Mouse (Mus musculus) right cerebral cortex, postnatal 10 days (tissue): ENCODE measurements at regions not wholly inside any gene's neighbourhood (a gene's known extent, or its start where the extent isn't known, plus 50 kb on each side); places are given as distances from the start of the nearest gene placed in this dataset.

Experiments used
- DNase-seq, 2 experiments: peaks; one replicate each; pipeline ENCODE4 v3.0.0; 2021; ENCODE audit warnings: low spot score in 2 of 2

DNA sequence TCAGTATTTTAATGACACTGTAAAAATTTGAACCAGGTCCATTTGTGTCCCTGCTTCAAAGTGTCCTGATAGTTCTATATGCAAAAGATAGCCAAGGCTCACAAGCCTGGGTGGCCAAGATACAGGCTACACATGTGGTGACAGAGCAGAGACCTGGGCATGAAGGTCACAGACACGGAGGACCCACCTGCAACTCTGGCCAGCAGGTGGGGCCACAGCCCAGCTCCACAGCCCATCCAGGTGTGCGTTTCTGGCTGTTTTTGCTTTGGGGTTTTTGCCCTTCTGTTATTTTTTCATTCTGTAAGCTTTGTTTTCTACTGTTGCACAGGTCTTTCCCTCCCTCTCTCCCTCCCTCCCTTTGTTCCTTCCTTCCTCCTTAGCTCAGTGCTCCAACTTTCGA, 399.4 kb upstream of the Rora start:
- DNase-seq: no peak

DNA sequence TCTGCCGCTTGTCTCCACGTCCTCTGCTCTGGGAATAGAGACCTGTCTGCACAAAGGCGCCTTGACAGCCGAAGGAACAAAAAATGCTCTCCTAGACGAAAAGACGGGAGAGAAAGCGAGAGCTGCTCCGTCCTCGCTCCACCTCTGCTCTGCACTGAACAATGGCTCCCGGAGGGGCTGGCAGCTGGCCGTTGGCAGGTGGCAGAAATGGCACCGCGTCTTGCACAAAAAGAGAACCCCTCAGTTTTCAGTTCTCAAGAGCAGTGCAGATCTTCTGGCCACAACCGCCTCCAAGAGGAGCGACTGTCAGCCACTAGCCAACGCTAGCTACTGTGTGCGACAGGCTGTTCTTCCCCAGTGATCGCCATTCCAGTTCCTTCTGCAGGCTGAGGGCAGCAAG, 385.0 kb upstream of the Rora start:
- peak; percentile 30 to 36 for DNase-seq

DNA sequence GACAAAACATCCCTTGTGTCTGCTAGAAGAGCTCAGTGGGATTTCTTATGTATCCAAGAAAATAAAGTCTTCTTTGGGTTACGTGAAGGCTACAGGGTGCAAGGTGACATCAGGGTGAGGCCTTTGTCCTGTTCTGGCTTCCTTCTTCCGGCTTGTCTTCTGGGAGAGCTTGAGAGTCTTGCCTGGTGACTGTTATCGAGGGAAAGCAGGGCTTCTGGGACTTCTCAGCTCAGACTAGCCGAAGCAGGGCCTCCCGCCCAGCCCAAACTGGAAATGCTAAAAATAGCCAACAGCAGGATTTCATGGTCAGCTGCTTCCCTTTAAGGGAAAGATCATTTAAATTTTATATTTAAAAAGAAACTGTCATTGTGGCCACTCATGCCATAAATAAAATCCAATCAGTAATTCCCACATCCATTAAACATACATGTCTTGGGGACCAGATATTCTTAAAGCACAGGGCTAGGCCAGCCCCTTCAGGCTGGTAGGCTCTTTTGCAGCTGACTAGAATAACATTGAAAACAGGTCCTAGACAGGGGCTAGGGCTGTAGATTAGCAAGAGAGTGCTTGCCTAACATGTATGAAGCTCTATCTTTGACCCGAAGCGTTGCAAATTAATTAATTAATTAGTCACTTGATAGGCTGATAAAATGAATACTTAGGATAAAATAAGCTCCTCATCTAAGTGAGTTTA, 351.2 kb upstream of the Rora start:
- peak; percentile 30 to 38 for DNase-seq

DNA sequence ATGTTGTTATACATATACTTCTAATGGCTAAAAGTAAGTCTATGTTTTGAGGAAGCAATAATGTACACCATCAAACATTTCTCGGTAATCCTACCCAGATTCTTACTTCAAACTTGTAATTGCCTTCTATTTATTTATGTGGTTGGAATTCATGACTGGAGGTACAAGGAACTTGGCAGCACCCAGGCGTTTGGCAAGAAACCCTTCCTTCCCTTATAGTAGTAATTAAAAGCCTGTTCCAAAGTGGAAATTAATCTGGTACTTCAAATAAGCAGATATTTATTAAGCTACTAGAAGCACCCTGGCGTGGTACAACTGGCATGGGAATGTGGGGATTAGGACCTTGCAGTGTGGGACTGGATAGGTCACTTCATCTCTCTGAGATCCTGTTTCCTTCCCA, 322.9 kb upstream of the Rora start:
- peak in 1 of 2 experiments; percentile 30 for DNase-seq

DNA sequence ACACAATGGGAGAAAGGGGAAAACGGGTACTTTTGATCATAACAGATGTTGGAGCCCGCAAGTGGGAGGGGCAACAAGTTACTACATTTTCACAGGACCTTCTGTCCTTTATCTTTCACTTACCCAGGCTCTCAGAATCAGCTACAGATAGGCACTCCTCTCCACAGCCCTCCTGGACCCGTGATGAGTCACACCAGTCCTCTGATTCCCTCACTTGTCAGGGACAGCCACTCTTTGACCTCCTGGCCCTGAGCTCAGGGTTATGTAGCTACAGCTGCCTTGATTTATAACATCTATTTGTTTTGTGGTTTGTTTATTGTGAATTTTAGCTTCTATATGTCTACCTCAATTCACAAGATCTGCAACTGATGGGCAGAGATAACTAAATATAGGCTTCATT, 312.7 kb upstream of the Rora start:
- DNase-seq: no peak

DNA sequence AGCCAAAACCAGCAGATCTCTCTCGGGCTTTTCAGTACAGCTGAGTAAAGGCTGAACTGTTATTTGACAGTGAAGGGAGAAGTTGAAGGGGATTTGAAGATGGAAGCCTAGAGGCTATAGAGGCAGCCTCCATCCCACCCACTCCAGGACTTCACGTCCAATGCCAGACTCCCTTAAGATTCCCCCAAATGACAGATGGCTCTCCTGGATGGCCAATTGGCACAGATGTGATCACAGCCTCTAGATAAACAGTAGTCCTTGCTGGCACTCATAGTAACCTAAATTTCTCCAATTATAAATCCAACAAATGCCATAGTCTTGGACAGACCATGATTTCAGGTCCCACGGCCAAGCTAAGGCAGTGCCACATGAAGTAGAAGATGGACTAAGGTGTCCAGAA, 312.1 kb upstream of the Rora start:
- no peak for DNase-seq

DNA sequence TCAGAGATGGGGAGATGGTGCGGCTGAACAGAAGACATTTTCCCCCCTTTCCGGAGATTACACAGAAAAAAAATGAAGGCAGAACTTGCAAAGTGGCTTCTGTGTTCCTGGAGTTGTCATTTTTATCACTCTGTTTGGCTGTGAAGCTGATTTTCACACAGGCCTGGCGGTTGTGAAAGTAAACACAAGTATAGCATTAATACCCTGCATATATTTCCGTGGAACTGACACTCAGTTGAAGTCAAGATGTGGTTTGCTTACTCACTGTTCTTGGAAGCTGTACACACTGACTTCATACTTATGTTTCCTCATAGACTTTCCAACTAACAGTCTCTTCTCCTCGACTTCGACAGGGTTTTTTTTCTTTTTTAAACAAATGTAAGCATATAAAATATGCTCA, 306.2 kb upstream of the Rora start:
- peak; percentile 26 to 53 for DNase-seq

DNA sequence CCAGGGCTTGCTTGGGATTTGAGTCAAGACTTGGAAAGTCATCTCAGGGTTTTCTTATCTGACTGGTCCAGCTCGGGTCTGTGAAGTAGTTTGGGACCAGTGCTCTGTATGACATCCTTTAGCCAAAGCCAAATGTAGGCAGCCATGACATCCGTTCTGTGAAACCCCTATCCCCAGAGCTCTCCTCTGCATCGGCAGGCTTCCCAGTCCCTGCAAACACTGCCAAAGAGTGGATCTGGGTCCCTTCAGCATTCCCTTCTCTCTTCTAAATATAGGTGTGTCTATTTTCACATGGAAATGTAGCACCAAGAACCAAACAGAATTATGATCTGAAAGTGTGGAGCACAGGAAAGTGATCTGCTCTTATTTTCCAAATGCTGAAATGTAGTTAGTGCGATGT, 302.1 kb upstream of the Rora start:
- peak; percentile 34 to 36 for DNase-seq

DNA sequence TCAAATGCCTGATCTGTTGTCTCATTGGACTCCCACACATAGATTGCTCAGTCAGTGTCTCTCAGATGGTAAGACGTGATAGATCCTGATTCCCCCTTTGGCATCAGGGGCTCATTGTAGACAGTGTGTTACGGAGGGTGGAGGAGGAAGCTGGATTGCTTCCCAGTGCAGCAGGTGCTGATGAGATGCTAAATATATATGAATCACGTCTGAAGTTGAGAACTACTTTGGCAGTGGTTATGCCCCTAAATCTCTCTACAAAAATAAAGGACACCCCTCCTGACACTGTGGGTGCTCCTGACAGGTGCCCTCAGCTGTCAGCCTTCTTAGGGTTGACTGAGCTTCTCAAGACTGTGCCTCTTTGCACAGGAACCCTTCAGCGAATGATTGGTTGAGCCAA, 299.1 kb upstream of the Rora start:
- peak; percentile 39 to 53 for DNase-seq

DNA sequence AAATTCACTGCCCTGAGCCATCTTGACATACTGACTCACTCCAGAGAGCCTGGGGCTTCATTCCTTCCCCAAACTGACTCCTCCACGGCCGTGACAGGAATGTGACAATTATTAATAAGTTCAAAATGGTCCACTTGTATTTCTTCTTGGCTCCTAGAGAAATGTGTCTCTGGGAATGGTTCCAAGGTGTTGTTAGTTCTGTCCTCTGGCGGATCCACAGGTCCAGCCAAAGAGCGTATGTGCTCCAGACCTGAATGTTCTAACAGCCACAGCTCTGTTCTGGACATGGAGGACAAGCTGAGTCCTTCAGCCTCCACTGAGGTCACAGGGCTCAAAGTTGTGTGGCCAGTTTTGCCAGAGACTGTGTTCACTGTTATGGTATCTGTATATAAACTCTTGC, 297.5 kb upstream of the Rora start:
- DNase-seq: no peak

DNA sequence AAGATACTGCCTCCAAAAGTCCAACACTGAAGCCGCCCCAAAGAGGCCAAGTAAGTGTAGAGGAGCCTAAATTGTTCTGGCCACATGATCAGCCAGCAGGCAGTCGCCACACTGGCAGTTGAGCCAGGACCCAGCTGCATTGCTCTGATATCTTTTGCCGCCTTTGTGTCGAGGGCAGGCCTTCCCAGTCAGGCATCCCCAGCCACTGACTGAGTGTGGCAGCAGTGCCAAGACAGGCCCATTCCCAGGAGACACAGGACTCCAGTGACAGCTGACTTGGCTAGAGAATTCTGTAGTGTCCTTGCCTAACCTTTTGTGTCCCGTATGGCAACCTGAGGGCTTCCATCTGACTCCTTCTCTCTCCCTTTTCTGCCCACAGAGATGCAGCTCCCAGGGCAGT, 296.4 kb upstream of the Rora start:
- DNase-seq: peak; percentile 57 to 62

DNA sequence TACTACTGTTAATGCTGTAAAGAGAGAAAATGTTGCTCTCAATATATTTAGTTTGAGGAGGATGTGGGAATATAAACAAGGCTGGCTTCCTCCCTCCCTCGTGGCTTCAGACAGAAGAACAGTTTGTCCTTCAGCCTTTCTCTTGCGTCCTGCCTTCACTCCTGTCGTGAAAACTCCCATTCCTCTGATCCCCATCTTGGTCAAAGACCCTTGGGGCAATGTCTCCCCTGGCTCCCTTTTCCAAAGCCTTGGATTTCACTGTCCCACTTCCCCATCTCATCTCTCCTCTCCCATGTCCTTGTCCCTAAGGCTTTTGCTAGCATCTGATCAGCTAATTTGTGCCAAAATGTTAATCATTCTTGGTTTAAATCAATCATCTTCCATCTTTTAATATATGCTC, 286.6 kb upstream of the Rora start:
- no peak for DNase-seq

DNA sequence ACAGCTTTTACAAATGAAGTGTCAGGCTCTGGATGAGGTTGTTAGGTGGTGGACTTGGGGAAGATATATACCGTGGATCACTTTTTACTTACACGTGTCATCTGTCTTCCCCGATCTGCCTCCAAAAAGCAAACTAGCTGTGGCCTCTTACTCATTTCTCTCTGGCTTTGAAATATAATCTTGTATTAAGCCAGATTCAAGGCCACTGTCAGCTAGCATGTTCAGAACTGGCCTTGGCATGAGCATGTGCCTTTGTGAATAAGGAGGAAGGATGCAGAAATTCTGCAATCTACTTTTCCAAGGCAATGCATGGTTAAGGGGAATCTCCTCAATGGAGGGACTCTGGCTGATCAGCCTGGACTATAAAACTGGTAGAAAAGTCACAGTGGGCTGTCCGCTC, 286.0 kb upstream of the Rora start:
- no peak for DNase-seq

DNA sequence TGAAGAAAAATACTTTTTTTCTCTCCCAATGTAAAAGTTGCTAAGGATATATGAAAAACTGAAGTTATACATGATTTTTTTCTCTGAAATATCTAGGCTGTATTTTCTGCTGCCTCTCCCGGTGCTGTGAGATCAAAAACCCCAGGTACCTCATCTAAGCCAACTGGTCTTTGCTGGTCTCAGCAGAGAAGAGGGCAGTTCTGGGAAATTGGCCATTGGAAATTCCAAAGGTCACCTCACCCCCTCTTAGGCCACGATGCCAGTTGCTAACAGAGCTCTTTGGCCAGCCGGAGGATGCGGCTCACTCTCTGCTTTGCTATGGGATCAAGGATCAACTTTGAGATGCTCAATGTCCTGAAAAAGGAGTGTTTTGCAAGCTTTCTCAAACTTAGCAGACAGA, 280.9 kb upstream of the Rora start:
- DNase-seq: no peak

DNA sequence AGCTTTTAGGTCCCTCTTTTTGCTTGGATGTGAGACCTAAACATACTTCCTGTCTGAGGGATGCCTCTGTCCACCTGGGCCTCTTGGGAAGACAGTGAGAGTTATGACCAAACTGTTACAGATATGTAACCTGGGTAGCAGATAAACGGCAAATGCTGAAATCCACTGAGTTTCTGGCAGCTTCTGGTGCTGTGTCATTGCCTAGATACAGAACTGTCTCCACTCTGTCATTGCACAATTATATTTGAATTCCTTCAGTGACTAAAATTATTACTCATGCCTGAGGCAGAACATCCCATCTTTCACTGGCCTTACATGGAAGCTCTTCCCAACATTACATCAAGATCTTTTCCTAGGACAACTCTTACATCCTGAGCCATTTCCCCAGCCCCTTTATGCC, 277.4 kb upstream of the Rora start:
- no peak for DNase-seq

DNA sequence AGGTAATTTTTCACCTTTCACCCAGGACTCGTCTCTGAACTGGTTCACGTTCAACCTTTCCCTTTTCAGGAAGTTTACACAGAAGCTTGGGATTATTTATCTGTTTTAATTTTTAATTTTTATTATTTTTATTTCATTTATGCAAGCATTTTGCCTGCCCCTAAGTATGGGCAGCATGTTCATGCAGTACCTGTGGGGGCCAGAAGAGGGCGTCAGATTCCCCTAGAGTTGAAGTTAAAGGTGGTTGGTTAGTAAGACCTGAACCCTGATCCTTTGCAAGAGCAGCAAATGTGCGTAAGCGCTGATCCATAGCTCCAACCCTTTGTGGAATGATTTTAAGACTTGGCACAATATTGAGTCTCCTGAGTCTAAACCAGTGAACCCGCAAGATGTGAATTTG, 271.7 kb upstream of the Rora start:
- no peak for DNase-seq

DNA sequence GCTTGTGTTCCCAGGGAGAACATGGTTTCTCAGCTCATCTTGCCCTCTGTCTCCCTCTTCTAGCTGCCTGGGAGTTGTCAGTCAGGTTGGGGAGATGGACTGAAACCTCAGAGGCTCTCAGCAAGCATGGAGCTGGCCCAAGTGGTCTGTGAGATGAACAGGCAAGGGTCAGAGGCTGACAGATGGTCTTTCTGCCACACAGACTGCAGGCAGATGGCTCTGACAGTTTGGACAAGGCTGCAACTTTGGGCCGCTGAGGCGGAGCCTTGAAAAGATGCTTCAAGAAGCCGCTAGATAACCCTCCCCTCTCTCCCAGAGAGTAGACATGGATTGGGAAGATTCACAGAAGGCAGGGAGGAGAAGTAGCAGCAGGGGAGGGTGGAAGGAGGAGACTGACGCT, 252.7 kb upstream of the Rora start:
- peak; percentile 23 to 44 for DNase-seq

DNA sequence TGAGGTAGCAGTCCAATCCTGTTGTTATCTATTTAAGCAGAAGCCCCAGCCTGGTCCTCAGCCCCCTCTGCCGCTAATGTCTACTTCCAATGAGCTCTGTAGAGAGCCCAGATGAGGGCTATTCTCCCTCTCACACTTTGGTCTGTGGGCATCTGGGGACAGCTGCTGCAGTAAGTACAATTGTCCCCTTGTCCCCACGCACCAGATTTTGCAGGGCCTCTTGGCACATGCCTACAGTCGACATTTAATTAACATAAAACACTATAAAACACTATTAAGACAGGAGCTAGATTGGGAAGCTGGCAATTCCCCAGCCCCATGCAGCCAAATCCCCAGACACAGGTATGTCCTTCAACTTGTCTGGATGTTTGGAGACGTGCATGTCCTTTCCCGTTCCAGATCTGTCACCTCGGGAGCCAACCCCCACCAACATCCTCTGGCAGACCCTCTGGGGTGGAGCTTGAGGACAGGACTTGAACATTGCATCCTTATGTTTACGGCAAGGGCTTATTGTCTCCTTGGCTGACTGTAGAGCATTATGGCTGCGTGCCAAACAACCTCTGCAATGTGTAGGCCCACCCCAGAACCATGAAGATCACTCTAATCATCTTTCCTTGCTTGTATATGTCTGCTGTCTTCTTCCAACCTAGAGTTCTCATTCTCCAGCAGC, 251.3 kb upstream of the Rora start:
- peak; percentile 50 to 55 for DNase-seq

DNA sequence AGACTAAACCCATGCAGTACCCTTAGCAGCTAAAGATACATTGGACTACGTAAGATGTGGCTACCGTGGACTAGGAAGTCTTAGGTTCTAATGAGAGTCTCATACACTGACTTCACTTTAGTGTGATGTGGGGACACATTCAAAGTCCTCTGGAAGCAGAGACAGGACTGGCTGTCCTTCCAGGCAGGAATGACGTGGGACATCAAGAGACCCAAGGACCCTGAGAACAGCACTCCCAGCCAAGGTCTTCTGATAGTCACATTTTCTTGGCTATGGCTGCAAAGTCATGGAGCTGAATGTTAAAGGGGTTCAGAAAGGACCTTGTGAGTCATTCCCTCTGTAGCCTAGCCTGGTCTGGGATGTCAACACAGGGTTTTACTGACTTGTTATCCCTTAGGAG, 250.6 kb upstream of the Rora start:
- no peak for DNase-seq

DNA sequence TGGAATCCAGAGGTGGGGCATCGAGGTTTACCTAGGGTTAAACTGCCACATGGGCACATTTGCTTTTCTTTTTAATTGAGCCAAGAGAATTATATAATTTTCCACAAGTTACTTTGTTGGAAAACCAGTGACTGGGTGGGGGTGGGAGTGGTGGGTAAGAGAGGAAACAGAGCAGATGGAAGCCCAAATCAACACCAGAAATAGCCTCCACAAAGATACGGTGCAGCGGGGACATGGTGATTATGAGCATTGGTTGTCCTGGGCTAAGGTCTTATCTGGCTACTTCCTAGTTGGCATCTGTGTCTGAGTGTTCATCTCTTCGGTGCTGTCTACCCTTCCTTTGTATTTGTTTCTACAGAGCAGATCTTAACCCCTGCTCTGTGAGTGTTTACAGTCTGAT, 250.1 kb upstream of the Rora start:
- DNase-seq: peak in 1 of 2 experiments; percentile 38

DNA sequence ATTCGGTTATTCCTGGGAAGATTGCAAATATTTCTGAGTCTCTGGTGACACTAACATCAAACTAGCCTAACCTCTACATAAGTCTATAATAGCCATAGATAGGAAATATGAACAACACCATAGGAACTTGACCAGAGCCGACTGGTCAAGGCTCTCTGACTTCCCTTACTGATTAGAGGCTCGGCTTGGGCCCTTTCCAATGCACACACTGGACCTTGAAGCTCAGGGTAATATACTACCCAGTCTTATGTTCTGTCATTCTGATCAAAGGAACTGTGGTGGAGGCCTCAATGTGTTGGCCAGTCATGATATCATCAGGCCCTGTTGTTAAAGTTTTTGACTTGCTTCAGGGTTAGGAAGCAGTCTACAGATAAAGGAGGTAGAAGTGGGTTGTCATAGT, 243.8 kb upstream of the Rora start:
- DNase-seq: no peak

DNA sequence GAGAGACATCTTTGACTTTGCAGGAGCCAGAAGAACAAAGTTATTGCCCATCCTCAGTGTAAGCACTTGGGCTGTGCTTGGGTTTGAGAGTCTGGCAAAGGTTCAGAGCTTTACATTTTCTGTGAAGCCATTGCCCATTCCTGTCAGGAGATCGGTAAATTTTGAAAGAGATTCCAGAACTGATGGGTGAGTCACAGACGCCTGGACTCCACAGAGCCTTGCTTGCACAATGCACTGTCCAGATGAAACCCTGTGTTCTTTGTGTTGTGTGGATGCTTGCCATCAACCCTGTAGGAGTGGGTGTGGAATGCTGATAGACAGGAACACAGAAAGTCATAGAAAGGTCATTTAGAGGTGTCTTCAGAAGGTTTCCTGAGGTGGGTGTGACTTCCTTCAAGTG, 227.3 kb upstream of the Rora start:
- DNase-seq: no peak

DNA sequence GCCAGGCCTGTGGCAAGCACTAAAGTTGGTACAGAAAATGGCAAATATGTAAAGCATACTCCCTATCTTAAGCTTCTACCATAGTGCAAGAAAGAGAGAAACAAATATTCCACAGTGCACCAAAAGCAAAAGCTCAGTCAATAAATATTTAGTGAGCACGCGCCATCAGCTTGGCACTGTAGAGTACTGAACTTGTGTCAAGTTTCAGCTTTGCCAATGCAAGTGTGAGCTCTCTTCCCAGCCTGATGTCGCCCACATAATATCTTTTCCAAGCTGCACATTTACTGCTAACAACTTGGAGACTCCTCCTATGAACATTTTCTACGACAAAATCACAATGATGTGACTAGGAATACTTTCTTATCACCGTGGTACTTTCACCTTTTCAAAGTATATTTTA, 190.8 kb upstream of the Rora start:
- peak in 1 of 2 experiments; percentile 22 for DNase-seq
